Mouse (Mus musculus) embryonic facial prominence, embryonic 10.5 days (tissue): ENCODE results near the gene Dhx58. TPM values are rescaled to one million over a fixed set of nuclear protein-coding genes. Genes with fewer than 3 reads are reported as not detected.
A peak's percentile ranks its signal among the peaks of the same experiment; 100 is the strongest.

Experiments used
- DNase-seq: peaks from one replicate; pipeline ENCODE4 v3.0.0-alpha.2; 2017; ENCODE audit warnings: low spot score
- H3K27ac ChIP-seq: fragments of 300-500 bp; sonication (generic); replicated peaks from 2 replicates; pipeline ENCODE4 v1.5.1; 2016; ENCODE audit warnings: mild to moderate bottlenecking
- H3K27me3 ChIP-seq: fragments of 300-500 bp; sonication (generic); replicated peaks from 2 replicates; pipeline ENCODE4 v1.6.1; 2016; ENCODE audit warnings: low read depth, mild to moderate bottlenecking; ENCODE audit not compliant: poor library complexity, severe bottlenecking
- H3K36me3 ChIP-seq: fragments of 300-500 bp; sonication (generic); replicated peaks from 2 replicates; pipeline ENCODE4 v1.6.1; 2016; ENCODE audit warnings: mild to moderate bottlenecking, moderate library complexity
- H3K4me1 ChIP-seq: fragments of 300-500 bp; sonication (generic); 2 replicates; pipeline ENCODE4 v1.6.1; 2016
- H3K4me3 ChIP-seq: fragments of 300-500 bp; sonication (generic); 2 replicates; pipeline ENCODE4 v1.5.1; 2016; ENCODE audit warnings: mild to moderate bottlenecking, moderate library complexity
- H3K9me3 ChIP-seq: fragments of 300-500 bp; sonication (generic); 2 replicates; pipeline ENCODE4 v1.6.1; 2016; ENCODE audit warnings: mild to moderate bottlenecking
- WGBS: fragments of 180-500 bp; shearing (Covaris S2); methylation state at CpG from one replicate; pipeline ENCODE4 v1.1.7; 2016; 5-methylcytosine and 5-hydroxymethylcytosine counted together
- polyA plus RNA-seq: library from polyadenylated mRNA; unstranded; fragments of >200 nt; fragmentation: Nextera tagmentation; extraction: Ambion mirVana; gene quantifications from 2 replicates; pipeline ENCODE4 v1.2.1, GENCODE M21; 2016

Gene Dhx58
- polyA plus RNA-seq, 1 experiment from 2014 or later = 3.3 TPM

DNA sequence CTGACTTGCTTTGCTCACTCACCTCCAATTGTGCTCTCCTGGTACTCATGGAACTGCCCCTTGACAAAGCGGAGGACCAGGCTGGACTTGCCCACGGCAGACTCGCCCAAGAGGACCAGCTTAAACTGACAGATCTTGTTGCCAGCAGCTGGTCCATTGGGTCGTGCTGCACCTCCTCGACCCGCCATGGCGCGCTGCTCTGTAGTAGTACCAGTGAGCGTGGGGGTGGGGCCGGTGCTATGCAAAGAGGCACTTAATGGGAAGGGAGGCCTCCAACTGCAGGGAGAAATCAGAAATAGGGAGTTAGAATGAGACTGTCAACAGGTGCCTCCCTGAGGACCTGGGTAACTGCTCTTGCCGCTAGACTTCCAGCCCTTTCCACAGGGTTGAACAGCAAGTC, 15.8 kb upstream of the Dhx58 start:
- Histone ChIP-seq H3K9me3 (no peaks in the 10 kb centered on the region), H3K27ac (no peak overlapping the region), H3K27me3 (no peaks in the 10 kb centered on the region), H3K4me3 (no peak overlapping the region), H3K4me1 (peaks cover 32% of the 10 kb centered on the region), H3K36me3 (peaks cover 52% of the 10 kb centered on the region)
- WGBS = 89% methylated on average over 11 of the region's 11 CpGs
- no peak for DNase-seq

DNA sequence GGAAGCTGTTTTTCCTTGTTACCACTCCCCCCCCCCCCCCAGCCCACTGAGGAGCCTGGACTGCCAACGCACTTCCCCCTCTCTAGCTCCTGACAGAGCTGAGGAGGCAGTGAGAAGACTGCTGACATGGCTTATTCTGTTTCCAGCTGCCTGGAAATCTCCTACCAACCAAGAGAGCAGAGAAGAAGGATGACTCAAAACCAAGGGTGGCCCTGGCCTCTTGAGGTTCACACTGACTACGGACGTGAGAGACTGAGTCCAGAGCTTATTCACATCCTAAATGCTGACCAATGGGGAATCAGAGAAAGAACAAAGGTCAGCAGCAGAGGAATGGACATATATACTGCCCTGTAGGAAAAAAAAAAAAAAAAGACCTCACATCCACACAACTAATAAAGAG, 15.2 kb upstream of the Dhx58 start:
- Histone ChIP-seq H3K27ac (no peak overlapping the region), H3K4me3 (no peak overlapping the region), H3K9me3 (no peaks in the 10 kb centered on the region), H3K4me1 (peaks cover 32% of the 10 kb centered on the region), H3K36me3 (peaks cover 53% of the 10 kb centered on the region), H3K27me3 (no peaks in the 10 kb centered on the region)
- 90% methylated on average over 3 of the region's 3 CpGs for WGBS
- no peak for DNase-seq

DNA sequence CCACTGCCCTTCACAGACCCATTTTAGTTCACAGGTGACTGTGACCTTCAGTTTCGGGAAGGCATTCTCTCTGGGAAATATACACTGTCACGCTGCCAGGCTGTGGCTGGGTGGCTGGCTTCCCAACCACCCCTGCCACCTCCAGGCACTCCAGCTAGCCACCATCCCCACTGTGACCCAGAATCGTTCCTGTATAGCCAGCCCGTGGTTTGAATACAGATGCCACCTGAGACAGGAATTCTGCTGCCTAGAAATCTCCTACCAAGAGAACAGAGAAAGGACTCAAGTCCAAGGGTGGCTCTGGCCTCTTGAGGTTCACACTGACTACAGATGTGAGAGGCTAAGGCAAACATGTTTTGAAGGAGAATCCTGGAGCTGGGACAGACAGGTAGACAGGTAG, 14.8 kb upstream of the Dhx58 start:
- peaks cover 34% of the 10 kb centered on the region for H3K4me1 ChIP-seq
- WGBS = 85% methylated on average over 4 of the region's 4 CpGs
- no peaks in the 10 kb centered on the region for H3K27me3 ChIP-seq
- peaks cover 53% of the 10 kb centered on the region for H3K36me3 ChIP-seq
- no peak overlapping the region for H3K27ac ChIP-seq
- no peak overlapping the region for H3K4me3 ChIP-seq
- no peak for DNase-seq
- no peaks in the 10 kb centered on the region for H3K9me3 ChIP-seq

DNA sequence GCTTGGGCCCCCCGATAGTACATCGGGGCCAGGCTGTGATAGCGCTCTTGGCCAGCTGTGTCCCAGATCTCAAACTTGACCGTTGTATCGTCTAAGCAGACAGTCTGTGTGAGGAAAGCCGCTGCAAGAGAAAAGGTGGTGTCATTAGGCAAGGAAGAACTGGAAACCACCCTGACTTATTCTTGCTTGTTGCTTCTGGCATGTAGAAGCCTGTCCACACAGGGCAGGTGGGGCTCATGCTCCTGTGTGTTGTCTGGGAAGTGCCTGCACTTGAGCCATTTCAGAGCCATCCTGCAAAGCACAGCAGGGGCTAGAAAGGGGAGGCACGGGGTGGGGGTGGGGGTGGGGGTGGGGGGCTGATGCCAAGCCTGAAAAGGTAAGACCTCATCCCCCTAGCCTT, 14.4 kb upstream of the Dhx58 start:
- no peaks in the 10 kb centered on the region for H3K27me3 ChIP-seq
- peaks cover 38% of the 10 kb centered on the region for H3K4me1 ChIP-seq
- DNase-seq = no peak
- H3K36me3 ChIP-seq = peaks cover 53% of the 10 kb centered on the region
- no peaks in the 10 kb centered on the region for H3K9me3 ChIP-seq
- H3K27ac ChIP-seq = no peak overlapping the region
- 91% methylated on average over 7 of the region's 7 CpGs for WGBS
- no peak overlapping the region for H3K4me3 ChIP-seq

DNA sequence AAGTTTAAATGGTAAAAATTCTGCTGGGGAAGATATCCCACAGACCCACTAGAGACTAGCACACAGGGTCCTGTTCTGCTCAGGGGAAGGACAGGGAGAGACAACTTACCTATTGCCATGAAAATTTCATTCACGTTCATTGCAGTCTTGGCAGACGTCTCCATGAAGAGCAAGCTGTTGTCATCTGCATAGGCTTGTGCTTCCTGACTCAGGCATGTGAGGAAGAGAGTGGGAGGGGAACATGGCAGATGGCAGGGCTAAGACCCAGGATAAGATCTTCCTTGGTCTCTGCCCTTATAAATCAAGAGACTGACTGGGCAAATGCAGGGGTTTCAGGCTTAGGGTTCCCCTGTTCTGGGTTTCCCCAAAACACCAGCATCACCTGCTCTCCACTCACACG, 12.6 kb upstream of the Dhx58 start:
- Histone ChIP-seq H3K36me3 (peaks cover 53% of the 10 kb centered on the region), H3K4me1 (peaks cover 43% of the 10 kb centered on the region), H3K4me3 (no peak overlapping the region), H3K27me3 (no peaks in the 10 kb centered on the region), H3K27ac (no peak overlapping the region), H3K9me3 (no peaks in the 10 kb centered on the region)
- 90% methylated on average over 3 of the region's 3 CpGs for WGBS
- no peak for DNase-seq

DNA sequence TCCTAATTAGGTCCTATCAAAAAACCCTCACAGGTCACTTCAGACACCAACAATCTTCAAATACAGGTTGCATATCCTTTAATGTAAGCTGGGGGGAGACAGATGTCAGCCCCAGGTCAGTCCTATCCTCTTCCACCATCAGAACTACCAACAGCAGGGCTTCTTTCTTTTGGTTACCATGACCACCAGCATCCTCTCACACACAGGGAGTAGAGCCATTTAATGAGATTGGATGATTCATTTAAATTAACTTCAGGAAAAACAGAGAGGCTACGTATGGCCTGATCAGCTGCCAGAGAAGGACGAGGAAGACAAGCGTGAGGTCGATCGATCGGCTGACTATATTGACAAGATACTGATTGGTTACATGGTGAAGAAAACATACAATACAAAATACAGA, 10.9 kb upstream of the Dhx58 start:
- WGBS = 88% methylated on average over 6 of the region's 6 CpGs
- H3K4me1 ChIP-seq = peaks cover 48% of the 10 kb centered on the region
- H3K9me3 ChIP-seq = no peaks in the 10 kb centered on the region
- H3K36me3 ChIP-seq = peaks cover 61% of the 10 kb centered on the region
- no peak overlapping the region for H3K4me3 ChIP-seq
- H3K27ac ChIP-seq = no peak overlapping the region
- H3K27me3 ChIP-seq = no peaks in the 10 kb centered on the region
- no peak for DNase-seq

DNA sequence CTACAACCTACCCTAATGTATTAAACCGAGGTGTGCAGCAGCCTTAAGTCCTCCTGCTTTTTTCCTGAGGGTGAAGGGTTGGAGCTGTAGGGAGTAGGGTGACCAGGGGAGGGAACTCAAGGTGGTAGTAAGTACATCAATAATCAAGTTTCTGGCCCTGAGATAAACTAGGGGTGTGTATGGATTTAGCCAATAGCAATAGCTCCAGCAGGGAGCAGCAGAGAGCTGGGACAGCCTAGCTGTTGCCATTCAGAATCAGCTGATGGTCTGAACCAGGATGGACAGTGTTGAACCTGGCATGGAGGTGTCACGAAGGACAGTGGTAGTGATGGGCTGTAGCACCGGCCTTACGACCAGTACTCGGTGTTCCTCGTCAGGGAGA, 10.5 kb upstream of the Dhx58 start:
- DNase-seq = peak; percentile 75
- Histone ChIP-seq H3K4me3 (peak overlapping the region; percentile 97), H3K27me3 (no peaks in the 10 kb centered on the region), H3K27ac (peak overlapping the region; percentile 99), H3K4me1 (peaks cover 48% of the 10 kb centered on the region), H3K9me3 (no peaks in the 10 kb centered on the region), H3K36me3 (peaks cover 61% of the 10 kb centered on the region)
- 51% methylated on average over 6 of the region's 6 CpGs for WGBS

DNA sequence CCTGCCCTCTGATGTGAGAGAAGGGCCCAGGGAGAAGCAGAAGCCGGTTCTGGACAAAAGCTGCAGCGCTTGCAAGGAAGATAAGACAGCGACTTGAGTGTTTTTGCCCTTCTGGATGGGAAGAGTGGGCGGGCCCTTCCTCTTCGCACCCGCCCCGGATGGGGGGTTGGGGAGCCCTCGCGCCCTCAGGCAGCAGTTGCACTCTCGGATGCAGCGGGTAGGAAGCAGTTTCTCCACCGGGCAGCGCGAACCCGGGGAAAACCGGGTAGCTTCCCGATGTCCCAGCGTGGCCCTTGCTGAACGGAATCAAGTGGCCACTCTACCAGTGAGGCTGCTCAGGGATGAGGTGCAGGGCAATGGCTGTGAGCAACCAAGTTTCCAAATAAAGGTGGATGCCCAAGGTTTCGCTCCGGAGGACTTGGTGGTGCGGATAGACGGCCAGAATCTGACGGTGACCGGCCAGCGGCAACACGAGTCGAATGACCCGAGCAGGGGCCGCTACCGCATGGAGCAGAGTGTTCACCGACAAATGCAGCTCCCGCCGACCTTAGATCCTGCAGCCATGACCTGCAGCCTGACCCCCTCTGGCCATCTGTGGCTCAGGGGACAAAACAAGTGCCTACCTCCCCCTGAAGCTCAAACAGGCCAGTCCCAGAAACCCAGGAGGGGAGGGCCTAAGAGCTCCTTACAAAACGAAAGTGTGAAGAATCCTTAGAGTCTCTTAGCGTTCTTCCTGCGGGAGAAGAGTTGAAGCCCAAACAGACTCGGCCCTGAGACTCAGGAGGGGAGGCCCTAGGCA, 9.9 kb upstream of the Dhx58 start, which contains the start of gene Hspb9:
Gene Hspb9 (plus strand): TSS at position 116 of the 799 bp plus-strand sequence.
- Histone ChIP-seq H3K9me3 (no peaks in the 10 kb centered on the region), H3K27me3 (no peaks in the 10 kb centered on the region), H3K4me1 (peaks cover 48% of the 10 kb centered on the region), H3K36me3 (peaks cover 61% of the 10 kb centered on the region), H3K4me3 (peak within 1 kb of the TSS; percentile 97), H3K27ac (peak within 1 kb of the TSS; percentile 99)
- 2% methylated on average over 38 of the region's 38 CpGs for WGBS
- peak; percentile 79 for DNase-seq

DNA sequence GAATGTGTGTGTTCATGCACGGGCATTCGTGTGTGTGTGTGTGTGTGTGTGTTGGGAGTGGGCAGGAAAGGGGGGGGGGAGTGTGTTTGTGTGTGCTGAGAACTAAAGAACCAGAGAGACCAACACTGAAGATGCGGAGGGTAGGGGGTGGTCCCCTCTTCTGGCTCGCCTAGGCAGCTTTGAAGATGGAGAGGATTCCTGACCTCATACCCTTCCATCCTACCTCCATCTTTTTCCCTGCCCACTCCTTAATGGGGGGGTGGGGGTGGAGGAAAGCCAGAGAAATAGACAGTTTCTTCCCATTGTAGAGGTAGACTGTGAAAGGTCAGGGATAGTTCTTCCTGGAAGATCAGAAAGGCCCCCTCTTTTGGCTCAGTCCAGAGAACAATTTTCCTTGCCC, 9.1 kb upstream of the Dhx58 start:
- Histone ChIP-seq H3K9me3 (no peaks in the 10 kb centered on the region), H3K27me3 (no peaks in the 10 kb centered on the region), H3K27ac (peak overlapping the region; percentile 99), H3K36me3 (peaks cover 61% of the 10 kb centered on the region), H3K4me3 (peak overlapping the region; percentile 97), H3K4me1 (peaks cover 48% of the 10 kb centered on the region)
- WGBS = 56% methylated on average over 4 of the region's 4 CpGs
- no peak for DNase-seq

DNA sequence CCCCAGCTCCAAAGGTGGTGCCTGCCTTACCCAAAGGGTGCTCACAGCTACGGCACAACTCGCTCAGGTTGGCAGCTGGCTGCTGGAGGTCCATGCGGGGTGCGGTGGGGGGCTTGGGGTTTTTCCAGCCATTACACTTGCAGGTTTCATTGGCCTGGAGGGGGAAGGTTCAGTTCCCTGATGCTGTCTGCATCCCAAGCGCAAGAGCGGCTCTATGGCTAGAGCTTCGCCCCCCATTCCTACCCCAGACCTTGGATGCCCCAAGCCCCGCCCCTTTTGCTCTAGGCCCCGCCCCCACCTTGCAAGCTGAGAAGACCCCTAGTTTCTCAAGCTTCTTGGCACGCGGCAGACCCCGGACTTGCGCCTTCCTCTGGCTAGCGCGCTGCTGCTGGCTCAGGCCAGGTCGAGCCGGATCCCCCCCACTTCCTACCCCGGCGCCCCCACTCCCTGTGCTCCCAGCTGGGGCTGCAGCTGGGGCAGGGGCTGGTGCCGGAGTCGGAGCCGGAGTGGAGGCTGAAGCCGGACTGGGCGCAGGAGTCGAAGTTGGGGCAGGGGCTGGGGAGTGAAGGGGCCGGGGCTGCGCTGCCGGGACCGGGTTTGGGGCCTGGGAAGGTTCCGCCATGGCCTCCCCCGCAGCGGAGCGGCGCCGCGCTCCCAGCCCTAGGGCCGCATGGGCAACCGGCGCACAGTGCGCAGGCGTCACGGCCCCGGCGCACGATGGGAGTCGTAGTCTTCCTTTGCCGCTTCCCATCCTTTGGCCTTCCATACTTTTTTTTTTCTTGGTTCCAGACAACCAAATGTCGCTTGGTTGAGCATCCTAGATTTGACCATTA, 7.9 kb upstream of the Dhx58 start, which contains the start of gene Kat2a:
Gene Kat2a (minus strand): TSS at position 683 of the 833 bp plus-strand sequence.
- WGBS = 3% methylated on average over 48 of the region's 48 CpGs
- Histone ChIP-seq H3K9me3 (no peaks in the 10 kb centered on the region), H3K27ac (peak within 1 kb of the TSS; percentile 99), H3K36me3 (peaks cover 61% of the 10 kb centered on the region), H3K4me1 (peaks cover 48% of the 10 kb centered on the region), H3K27me3 (no peaks in the 10 kb centered on the region), H3K4me3 (peak within 1 kb of the TSS; percentile 97)
- DNase-seq = peak; percentile 89

DNA sequence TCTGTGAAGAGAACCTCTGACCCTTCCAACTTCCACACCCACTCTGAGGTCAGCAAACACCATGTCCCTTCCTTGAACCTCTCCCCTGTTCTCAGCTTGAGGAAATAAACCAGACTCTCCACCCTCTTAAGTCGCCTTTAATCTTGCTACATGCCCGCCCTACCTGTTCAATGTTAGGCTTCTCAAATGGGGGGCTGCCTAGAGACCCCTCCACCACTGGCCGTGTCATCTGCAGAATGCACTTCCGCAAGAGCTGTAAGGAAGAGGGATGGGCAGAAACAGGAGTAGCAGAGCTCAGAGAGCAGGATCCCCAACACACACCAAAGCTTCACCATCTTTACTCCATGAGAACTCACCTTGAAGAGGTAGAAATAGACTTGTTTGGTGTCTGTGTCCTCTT, 6.9 kb upstream of the Dhx58 start:
- Histone ChIP-seq H3K4me1 (peaks cover 48% of the 10 kb centered on the region), H3K27me3 (no peaks in the 10 kb centered on the region), H3K27ac (no peak overlapping the region), H3K9me3 (no peaks in the 10 kb centered on the region), H3K36me3 (peaks cover 61% of the 10 kb centered on the region), H3K4me3 (peak overlapping the region; percentile 97)
- no peak for DNase-seq
- whole genome bisulfite sequencing = 85% methylated on average over 4 of the region's 4 CpGs

DNA sequence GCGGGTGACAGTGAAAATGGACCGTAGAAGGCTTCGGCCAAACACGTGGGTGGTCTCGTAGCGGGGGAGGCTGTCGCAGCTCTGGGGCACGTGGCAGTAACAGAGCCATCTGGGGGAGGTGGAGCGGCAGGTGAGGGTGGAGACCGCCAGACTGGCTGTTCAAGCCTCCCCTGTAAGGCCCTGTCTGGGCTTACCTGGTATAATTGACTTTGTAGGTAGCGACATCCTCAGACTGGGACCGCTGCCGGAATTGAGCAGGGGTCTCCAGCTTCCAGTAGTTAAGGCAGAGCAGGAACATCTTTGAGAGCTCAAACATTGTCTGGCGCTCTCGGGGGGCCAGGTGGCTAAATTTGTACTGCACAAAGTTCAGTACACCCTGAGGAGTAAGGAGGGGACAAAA, 6.5 kb upstream of the Dhx58 start:
- DNase-seq = no peak
- Histone ChIP-seq H3K27me3 (no peaks in the 10 kb centered on the region), H3K4me1 (peaks cover 46% of the 10 kb centered on the region), H3K27ac (no peak overlapping the region), H3K4me3 (no peak overlapping the region), H3K9me3 (no peaks in the 10 kb centered on the region), H3K36me3 (peaks cover 61% of the 10 kb centered on the region)
- WGBS = 93% methylated on average over 15 of the region's 15 CpGs
